Mouse (Mus musculus) kidney, postnatal 36 days (tissue): ENCODE results near the gene Fbxo4.

Source experiments
- DNase-seq, 2 experiments: peaks; one replicate each; pipeline ENCODE4 v3.0.0; 2021 to 2022; ENCODE audit warnings: mixed read lengths in 2 of 2

Fbxo4 gene

DNA sequence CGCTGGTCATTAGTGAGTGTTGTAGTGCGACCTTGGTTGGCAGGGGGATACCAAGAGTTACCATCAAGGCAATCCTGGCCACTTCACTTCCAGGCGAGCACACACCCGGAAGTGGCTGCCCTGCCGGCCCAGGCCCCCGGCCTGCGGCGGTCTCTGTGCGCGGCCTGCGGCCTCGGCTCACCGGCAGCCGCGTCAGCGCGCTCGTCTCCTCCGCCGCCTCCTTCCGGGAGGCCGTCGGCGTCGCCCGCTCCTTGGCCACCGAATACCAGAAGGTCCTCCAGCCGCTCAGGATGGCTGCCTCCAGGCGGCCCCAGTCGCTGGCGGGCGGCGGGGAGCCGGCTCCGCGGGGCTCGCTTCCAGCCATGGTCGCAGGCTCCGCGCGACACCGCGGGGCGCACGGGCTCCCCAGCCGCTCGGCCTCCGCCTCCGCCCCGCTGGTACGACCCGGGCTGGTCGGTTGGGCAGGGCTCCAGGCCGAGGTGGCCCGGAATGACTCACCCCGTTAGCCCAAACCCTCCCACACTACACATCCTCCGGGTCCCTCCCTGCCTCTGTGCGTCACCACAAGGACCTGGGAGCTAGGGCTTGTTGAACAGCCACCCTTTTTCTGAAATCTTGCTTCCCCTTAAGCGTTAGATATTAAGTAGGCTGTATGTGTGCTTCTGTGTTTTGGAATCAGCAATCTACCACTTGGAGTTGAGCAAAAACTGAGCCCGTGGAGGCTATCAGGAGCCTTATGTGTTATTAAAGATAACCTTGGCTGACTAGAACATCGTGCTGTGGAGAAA lies at the start of gene Fbxo4:
Gene Fbxo4, minus strand, starts transcription at position 513 of the 788 bp plus-strand sequence.
- peak; percentile 87 to 92 for DNase-seq

DNA sequence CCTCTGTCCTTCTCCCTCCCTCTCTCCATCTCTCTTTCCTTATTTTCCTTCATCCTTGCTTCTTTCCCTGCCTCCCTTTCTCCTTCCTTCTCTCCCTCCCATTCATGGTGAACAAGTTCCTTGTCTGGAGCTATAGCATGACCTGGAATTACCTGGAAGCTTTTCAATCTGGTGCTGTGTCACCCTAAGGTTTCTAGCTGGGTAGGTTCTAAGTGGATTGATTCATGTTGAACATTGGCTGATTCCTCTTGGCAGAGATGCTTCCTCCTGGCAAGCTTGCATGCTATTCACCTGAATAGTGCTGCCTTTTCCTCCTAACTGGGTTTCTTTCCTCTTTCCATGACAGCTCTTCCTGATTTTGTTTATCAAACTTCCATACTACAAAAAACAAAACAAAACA lies 49.6 kb upstream of the Fbxo4 start:
- peak; percentile 29 to 31 for DNase-seq

DNA sequence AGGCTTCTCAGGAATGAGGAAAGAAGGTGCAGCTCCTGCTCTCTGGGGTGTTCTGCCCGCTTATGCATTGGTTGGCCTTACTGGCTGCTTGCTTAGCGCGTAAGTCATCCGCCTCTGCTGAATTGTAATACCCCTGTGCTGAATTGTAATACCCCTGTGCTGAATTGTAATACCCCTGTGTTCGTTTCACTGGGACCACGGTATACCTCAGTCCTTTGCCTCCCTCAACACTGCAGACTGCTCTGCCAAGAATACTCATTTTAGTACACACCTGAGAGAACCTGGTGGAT lies 49.0 kb upstream of the Fbxo4 start:
- peak in 1 of 2 experiments; percentile 25 for DNase-seq

DNA sequence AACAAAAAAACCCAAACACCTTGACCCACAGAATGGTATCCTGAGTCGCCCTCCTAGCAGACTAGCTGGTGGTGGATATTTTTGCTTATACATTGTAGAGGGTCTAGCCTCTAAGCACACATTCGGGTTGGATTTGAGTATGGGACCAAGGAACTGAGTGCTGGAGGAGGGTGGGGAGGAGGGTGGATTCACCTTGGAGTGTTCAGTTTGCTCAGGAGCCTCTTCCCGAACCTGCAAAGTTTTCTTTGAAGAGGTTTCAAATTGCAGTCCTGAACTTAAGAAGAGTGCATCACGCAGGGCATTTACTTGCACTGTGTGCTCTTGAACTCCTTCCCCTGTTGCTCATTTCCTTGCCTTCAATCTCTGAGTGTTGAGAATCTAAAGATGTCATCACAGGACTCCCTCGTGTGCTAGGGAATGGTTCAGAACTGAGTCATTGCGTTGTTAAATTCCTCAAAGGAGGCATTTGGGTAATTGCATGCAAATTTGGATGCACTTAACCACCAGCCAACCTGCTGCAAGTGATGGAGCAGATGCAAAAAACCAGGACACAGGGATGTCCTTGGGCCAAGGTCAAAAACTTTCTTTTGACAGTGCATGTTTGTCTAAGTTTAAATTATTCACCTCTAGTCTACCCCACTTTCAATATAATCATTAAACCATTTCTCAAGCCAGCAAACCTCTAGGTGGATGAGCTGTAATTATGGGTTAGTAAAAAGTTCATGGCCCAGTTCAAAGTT lies 48.5 kb upstream of the Fbxo4 start:
- peak; percentile 23 to 59 for DNase-seq

DNA sequence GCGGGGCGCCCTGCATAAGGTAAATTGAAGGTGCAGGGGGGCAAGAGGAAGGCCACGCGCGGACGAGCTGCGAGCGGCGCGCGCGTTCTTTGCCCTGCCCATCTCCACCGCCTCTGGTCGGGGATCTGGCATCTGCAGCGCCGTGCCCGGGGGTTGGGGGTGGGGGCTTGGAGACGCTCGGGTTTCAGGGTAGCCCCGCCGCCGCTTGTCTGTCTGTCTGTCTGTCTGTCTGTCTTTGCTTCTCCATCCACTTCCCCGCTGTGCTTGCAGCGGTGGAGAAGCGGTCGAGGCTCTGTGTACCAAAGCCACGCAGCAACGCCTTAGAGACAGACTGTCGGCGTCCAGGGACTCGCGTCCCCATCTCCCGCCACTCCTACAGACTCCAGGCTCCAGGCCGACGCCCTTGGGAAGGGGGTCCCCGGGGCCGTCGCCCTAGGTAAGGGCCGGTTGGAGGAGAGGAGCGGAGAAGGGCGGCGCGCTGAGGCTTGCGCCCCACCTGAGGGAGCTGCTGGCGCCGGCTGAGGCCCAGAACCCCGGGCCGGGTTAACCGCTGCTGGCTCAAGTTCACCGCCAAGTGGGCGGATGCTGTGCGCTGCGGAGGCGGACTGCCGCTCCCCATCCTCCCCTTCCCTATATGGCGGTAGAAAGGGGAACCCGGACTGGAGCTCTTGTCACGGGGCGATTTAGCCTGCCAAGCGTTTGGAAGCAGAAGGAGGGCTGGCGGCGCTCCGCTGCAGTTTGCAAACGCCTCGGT lies 47.6 kb upstream of the Fbxo4 start:
- DNase-seq: peak; percentile 88 to 89

DNA sequence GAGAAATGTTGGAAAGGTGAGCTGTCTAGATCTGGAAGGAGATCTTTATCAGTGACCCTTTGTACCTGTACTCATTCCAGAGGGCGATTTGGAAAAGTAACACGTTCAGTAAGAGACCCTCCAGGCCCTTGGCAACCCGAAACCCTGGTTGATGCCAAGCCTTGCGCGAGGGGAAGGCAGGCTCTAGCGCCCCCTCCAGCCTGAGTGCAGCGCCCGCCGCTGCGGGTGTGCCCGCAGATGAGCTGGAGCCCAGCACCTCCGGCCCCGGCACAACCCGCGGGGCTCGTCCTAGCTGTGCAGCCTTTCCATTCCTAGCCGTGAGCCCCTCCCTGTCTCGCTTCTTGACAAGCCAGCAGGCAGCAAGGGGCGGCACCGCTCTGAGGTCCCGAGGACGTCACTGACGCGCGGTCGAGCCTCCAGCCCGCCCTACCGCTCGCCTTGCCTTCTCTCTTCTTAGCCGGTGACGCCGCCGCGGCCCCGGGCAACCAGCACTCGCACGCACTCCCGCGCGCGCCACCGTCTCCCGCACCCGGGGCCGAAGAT lies 46.9 kb upstream of the Fbxo4 start, which contains the start of gene Oxct1:
Gene Oxct1, plus strand, starts transcription at position 153 of the 543 bp plus-strand sequence.
- DNase-seq: peak; percentile 93 to 94

DNA sequence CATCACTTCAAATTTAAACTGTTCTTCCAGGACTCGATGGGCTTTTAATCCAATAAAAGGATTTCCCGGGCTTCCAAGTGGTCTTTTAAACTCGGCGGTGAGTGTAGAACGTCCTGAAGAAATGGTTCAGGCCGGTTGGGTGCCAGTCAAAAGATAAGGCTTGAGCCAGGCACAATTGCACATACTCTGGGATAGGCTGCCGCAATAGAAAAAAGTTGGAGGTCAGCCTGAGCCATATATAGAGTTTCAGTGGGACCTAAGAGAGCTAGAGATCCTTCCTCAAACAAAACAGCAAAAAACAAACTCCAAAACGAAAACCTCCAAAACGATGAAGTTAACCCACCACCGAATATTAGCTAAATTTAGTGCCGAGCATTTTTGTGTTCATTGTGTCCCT lies 46.1 kb upstream of the Fbxo4 start:
- DNase-seq: no peak

DNA sequence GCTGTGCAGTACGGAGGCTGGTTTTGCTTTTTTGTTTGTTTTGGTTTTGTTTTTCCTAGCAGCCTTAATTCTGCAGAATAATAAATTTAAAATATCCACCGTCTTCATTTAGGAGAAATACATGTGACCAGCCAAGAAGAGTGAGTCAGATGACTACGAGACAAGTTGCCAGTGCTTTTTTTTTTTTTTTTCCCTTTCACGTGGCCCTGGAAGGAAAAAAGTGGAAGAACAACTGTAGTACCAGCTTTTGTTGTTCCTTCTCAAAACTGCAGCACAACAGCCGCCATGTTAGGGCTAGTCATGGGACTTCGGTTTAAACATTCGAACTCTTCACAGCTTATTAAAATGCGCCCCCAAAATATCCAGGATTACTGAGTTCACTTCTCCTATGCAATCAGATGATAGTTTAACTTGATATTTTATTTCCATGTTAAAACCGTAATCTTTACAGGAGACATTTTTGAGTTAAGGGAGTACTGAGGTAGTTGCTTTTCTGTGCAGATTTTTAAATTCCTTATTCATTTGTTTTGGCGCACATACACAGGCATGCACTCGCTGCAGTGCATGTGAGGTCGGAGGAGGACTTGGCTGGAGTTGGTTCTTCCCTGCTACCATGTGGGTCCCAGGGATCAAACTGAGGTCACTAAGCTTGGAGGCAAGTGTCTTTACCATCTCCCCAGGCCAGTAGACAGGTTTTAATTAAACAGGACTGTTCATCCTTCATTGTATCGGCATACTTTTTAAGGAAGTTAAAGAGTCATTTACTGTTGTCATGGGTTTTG lies 45.5 kb upstream of the Fbxo4 start:
- no peak for DNase-seq

DNA sequence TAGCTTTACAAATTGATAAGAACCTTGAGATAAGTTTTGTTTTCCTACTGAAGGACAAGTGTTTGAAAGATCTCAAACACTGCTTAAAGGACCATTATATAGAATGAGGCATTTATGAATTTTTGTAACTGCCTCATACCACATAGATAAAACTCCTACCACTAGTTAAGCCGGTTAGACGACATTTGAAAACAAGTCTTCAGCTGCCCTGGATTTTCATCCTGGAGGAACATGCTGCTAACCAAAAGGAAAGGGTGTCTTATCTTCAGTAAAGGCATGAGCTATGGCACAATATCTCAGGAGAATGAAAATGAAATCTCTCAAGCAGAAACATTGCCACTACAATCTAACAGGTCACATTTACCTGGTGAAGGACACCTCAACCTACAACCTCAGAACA lies 44.4 kb upstream of the Fbxo4 start:
- no peak for DNase-seq

DNA sequence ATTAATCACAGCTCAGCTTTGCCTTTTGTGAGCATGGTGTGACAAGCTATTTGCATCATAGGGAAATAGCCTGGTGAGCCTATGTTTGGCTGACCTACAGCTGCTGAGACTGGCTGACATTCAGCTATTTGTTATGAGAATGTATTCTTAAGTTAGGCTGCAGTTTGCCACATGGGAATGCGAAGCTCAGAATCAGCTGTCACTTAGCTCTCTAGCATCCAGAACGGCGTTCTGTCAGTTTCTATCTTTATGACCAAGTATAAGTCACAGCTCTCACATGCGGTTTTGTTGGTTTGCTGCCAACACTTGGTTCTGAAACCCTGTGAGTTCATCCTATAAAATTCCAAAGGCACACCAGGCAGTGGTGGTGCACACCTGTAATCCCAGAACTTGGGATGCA lies 41.3 kb upstream of the Fbxo4 start:
- DNase-seq: no peak

DNA sequence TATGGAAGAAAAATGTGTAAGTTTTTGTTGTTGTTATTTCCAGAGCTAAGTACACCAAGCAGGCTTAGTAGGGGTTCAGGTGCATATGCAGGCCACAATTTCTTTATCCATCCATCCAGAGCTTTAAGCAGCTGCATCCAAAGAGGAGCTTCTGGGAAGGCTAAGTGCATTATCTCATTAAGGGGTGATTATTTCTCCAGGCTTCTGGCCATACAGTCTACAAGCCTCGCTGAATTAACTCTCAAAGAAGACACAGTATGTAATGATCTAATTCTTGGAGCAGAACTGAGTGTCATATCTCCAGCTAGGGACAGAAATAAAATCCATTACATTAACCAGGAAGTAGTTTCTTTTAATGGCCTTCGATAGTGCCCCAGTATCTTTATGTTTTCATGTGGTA lies 34.5 kb upstream of the Fbxo4 start:
- no peak for DNase-seq

DNA sequence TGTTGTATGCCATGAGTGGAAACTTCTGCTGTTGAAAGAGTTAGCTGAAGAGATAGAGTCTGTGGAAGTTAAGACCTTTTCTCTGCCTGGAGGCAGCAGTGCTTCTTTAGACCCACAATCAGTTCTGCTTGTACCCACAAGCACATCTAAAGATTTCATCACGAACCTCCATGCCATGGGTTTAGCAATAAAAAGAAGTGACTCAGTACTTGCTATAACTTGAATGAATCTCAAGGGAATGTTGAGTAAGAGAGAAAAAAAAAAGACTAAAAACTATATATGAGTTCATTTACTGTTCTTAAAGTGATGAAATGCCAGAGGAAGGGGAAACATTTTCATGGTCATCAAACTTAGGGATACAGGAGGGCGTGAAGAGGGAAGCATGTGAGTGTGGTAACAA lies 21.2 kb upstream of the Fbxo4 start:
- no peak for DNase-seq

DNA sequence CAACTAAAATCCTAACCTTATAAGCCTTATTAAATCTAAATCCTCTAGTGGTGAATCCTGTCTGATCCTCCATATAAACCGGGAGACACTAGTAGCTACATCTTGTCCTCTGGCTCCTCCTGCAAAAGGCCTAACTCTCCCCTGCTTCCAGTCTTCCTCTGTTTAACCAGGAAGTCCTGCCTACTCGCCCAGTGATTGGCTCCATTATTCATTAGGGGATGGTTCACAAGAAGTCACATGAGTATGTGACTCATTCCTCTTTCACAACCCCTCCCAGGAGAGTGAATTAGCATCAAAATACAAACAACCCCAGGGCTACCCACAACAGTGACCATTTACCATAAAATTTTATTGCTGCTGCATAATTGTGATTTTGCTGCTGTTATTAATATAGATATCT lies 19.8 kb upstream of the Fbxo4 start:
- DNase-seq: no peak

DNA sequence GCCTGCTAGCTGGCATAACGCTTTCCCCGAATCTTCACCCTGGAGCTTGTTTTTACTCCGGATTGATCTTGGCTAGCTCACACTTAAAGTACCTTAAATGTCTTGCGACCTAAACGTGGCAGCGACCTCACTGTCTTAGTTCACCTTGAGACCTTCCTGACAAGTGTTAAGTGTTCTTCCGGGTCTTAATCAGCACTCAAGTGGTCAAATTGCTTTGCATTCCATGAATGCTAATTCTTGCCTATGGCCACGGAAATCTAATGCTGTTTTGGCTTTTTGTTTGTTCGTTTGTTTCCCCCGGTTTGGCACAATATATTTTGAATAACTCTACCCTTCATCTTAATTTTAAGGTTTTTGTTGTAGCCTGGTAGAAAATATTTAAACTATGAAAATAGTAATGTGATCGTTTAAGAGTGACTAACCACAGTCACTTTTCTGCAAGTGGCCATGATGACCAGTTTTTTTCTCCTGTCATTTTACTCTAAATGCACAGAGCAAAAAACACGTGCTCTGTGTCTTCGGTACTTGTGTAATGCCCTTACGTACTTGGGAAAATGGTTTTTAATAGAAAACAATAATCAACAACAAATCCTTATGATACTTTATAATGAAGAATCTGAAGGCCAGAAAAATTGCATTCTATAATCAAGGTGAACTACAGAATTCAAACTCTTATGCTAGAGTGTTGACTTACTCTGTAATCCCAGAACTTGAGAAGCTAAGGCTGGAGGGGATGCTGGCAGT lies 17.1 kb upstream of the Fbxo4 start:
- DNase-seq: no peak

DNA sequence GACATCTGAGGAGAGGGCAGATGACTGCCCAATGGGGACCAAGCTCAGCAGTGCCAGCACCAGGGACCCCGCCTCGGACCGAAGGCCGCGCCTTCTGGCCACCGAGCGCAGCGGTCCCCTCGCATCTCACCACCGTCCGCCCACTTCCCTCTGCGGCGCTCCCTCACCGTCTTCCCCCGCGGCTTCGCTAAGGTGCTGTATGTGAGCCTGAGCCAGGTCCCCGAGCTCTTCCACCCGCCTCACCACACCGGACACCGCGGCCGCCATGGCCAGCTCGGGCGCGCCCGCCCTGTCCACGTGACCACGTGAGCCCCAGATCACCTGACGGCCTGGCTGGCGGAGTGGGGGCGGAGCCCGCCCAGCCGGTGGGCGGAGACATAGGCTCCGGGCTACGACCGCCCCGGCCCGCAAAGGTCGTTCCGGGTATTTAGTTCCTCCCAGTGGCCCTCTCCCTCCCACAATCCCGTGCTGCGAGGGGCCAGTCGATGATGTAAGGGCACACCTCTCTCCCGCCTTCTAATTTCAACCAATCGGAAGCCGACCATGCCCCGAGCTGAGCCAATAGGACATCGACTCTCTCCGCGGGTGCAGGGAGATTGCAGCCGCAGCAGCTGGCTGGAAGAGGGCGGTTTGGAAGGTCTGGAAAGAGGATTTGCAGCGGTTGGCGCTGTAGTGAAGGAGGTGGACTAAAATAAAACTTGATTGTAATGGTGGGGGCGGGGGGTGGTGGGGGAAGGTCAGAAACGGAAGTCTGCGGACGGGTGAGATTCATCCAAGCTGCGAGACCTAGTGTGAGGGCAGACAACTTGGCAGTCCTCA lies 16.3 kb upstream of the Fbxo4 start, which contains the start of gene AW549877:
Gene AW549877, minus strand, starts transcription at position 297 of the 819 bp plus-strand sequence.
- peak; percentile 99 for DNase-seq

DNA sequence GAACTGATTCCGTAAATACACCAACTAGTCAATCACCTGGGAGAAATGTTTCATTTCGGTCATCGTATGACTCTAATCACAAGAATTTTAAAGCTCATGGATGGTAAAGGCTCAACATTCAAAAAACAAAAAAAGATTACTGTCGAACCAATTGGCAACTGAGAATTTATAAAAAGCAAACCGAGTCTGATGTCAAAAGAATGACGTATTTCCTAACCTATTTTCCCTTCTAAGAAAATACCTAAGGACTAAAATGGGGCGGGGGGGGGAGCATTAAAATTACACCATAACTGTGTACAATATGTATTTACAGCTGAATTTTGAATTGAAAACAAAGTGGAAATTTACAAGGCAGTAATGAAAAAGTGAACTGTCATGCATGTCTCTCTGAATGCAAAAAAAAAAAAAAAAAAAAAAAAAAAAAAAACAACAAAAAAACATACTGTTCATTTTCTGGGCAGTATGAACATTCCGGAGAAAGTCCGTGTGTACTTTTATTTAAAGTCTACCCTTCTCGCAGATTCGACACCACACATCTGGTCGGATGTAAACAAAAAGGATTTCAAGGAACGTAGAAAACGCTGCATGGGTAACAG lies 15.6 kb upstream of the Fbxo4 start:
- DNase-seq: no peak

DNA sequence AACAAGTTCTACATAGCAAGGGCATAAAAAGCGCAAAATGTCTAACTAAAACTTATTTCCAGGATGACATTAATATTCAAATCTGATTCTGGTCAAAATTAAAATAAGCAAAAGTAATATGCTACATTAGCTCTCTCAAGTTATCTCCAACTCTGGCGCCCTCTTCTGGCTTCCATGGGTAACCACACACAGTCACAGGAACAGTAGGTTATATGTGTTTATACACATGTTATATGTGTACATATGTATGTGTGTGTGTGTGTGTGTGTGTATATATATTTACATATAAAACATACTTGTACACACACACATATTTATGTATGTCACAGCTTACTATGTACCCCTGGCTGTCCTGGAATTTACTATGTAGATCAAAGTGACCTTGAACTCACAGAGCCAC lies 8.6 kb upstream of the Fbxo4 start:
- peak; percentile 33 to 65 for DNase-seq

DNA sequence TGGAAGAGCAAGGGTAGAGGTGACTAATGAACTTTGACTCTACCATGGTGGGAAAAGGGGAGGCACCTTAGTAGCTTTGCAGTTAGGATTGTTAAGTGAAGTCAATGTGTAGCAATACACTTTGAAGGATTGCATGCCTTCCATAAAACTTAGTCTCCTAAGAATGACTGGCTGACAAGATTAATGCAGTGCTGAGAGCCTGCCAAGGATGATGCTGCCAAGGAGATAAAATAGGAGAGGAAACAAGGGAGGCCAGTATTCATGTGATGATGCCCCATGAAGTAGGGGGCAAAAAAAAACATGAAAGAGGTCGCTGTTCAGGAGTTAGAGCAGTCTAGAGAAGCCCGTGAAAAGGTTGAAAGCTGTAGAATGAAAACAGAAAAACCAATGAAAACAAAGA lies 5.5 kb upstream of the Fbxo4 start:
- DNase-seq: no peak

DNA sequence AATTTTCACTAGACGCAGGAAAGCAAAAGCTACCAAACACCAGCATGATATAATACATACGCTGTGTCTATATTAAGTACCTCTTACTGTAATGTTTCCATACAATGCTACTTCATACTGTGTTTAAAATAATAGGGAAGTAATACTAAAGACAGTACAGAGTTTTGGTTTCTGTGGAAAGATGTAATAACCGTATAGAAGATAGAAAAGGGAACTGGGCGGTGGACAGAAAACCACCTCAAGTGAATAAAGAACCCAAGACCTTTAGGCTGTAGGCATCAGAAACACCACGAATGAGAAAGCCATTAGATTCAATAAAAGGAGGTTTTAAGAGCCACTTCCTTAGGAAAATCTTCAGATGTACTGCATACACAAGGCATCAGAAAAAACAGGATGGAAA lies 3.4 kb upstream of the Fbxo4 start:
- DNase-seq: no peak

DNA sequence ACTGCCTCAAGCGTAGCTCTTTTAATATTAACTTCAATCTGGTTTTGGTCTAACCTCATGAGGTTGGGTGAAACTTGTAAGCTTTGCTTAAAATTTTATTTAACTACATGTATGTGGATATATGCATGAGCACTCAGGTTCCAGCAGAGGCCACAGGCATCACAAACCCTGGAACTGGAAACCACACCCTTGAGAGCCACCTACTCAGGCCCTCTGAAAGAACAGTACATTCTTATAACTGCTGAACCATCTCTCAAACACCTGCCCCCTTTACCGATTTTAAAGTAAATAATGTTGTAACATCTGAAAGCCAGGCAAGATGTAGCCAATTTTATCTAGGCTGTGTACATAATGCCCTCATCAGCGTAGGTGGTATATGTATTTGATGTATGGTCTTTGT lies 498 bp upstream of the Fbxo4 start:
- DNase-seq: peak in 1 of 2 experiments; percentile 10
